Mouse (Mus musculus) C2C12 (cell line): ENCODE data around the gene Rhoq.

ENCODE experiments used
- CTCF ChIP-seq: IDR thresholded peaks from one replicate; pipeline ENCODE4 v1.5.1; 2011; ENCODE audit not compliant: control insufficient read depth, insufficient read depth, insufficient read length
- FOSL1 ChIP-seq: IDR thresholded peaks from one replicate; pipeline ENCODE4 v1.8.0; 2011; ENCODE audit warnings: mild to moderate bottlenecking, low read length; ENCODE audit not compliant: poor library complexity, insufficient read depth, severe bottlenecking
- MYOD1 ChIP-seq: IDR thresholded peaks from one replicate; pipeline ENCODE4 v1.6.1; 2011; ENCODE audit warnings: low read depth; ENCODE audit not compliant: control insufficient read depth, insufficient read length
- USF1 ChIP-seq: IDR thresholded peaks from one replicate; pipeline ENCODE4 v1.6.1; 2011; ENCODE audit warnings: low read depth, mild to moderate bottlenecking, control low read depth, moderate library complexity

DNA sequence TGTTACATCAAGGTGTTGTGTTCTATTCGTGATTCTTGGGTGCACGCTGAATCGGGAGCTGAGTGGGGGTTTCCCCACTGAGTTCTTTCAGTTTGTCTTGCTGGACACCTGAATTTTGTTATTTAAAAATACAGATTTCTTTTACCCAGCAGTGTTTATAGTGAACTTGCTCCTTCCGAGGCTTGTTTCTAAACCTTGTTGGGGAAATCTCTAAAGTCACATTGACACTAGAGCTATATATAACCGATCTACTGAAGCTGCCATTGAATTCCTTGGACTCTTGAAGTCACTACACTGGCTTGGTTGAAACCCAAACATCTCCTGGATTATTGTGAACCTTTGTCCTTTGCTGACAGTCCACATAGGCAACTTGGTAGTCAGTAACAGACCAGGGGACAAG is 5.6 kb upstream of the Rhoq start:
- TF ChIP-seq CTCF (no peak), MYOD1 (no peak), USF1 (no peak), FOSL1 (no peak)
